Mouse (Mus musculus) neural tube, embryonic 10.5 days (tissue): ENCODE measurements around the gene Upk1b.

Experiments used
- DNase-seq: peaks from one replicate; pipeline ENCODE4 v3.0.0-alpha.2; 2017; ENCODE audit warnings: low spot score; ENCODE audit errors: extremely low spot score

Gene Upk1b

GRCm38 (mm10) chr16:38762401-38762800, 37.7 kb downstream of the Upk1b start:
- no peak for DNase-seq

GRCm38 (mm10) chr16:38761972-38762371, 38.2 kb downstream of the Upk1b start:
- DNase-seq, result no peak

GRCm38 (mm10) chr16:38760834-38761375, 39.2 kb downstream of the Upk1b start:
- no peak for DNase-seq

GRCm38 (mm10) chr16:38760239-38760638, 39.9 kb downstream of the Upk1b start:
- DNase-seq, result no peak

GRCm38 (mm10) chr16:38758104-38758861, 41.8 kb downstream of the Upk1b start:
- no peak for DNase-seq

- no peak for DNase-seq
Observed at GRCm38 (mm10) chr16:38757626-38758025, 42.5 kb downstream of the Upk1b start.

- DNase-seq, result no peak
Observed at GRCm38 (mm10) chr16:38756572-38756971, 43.6 kb downstream of the Upk1b start.

GRCm38 (mm10) chr16:38756177-38756503, 44.0 kb downstream of the Upk1b start:
- DNase-seq, result no peak

GRCm38 (mm10) chr16:38755452-38756176, 44.5 kb downstream of the Upk1b start:
- DNase-seq, result no peak

GRCm38 (mm10) chr16:38753631-38754030, 46.5 kb downstream of the Upk1b start:
- peak; percentile 43 for DNase-seq

GRCm38 (mm10) chr16:38750803-38751202, 49.3 kb downstream of the Upk1b start:
- DNase-seq, result no peak

GRCm38 (mm10) chr16:38743941-38744673, 56.0 kb downstream of the Upk1b start:
- DNase-seq, result no peak

GRCm38 (mm10) chr16:38742659-38743131, 57.4 kb downstream of the Upk1b start:
- no peak for DNase-seq

- peak; percentile 84 for DNase-seq
Observed at GRCm38 (mm10) chr16:38742113-38742658, 57.9 kb downstream of the Upk1b start, which contains the start of gene B4galt4. Gene B4galt4, plus strand, starts transcription at chr16:38742264.

GRCm38 (mm10) chr16:38741204-38741903, 58.8 kb downstream of the Upk1b start:
- DNase-seq, result no peak

GRCm38 (mm10) chr16:38730921-38731320, 69.2 kb downstream of the Upk1b start:
- no peak for DNase-seq

GRCm38 (mm10) chr16:38729610-38730288, 70.4 kb downstream of the Upk1b start:
- no peak for DNase-seq

- DNase-seq, result no peak
Observed at GRCm38 (mm10) chr16:38729139-38729538, 71.0 kb downstream of the Upk1b start.

- DNase-seq, result no peak
Observed at GRCm38 (mm10) chr16:38728576-38729132, 71.5 kb downstream of the Upk1b start.

- DNase-seq, result no peak
Observed at GRCm38 (mm10) chr16:38724974-38725373, 75.2 kb downstream of the Upk1b start.
